Mouse (Mus musculus) CD4-positive, CD25-positive, alpha-beta regulatory T cell, adult 2 months (primary cell): ENCODE measurements around the gene As3mt.

Experiments used
- DNase-seq: peaks from one replicate; pipeline ENCODE4 v3.0.0-alpha.2; 2012; ENCODE audit warnings: low read depth, low spot score

As3mt gene

GRCm38 (mm10) chr19:46697840-46698517, 9.3 kb upstream of the As3mt start:
- peak; percentile 5 for DNase-seq

GRCm38 (mm10) chr19:46699011-46699481, 8.2 kb upstream of the As3mt start:
- DNase-seq, result no peak

- no peak for DNase-seq
Observed at GRCm38 (mm10) chr19:46701156-46701555, 6.1 kb upstream of the As3mt start.

- peak; percentile 42 for DNase-seq
Observed at GRCm38 (mm10) chr19:46705779-46706495, 1.3 kb upstream of the As3mt start.

GRCm38 (mm10) chr19:46706540-46707295, 540 bp upstream of the As3mt start:
- DNase-seq, result no peak

GRCm38 (mm10) chr19:46710614-46711013, 3.4 kb downstream of the As3mt start:
- DNase-seq, result no peak

- no peak for DNase-seq
Observed at GRCm38 (mm10) chr19:46714234-46714633, 7.0 kb downstream of the As3mt start.

GRCm38 (mm10) chr19:46715016-46715415, 7.8 kb downstream of the As3mt start:
- no peak for DNase-seq

- no peak for DNase-seq
Observed at GRCm38 (mm10) chr19:46718150-46718549, 10.9 kb downstream of the As3mt start.

- no peak for DNase-seq
Observed at GRCm38 (mm10) chr19:46724411-46724810, 17.2 kb downstream of the As3mt start.

GRCm38 (mm10) chr19:46726142-46726541, 18.9 kb downstream of the As3mt start:
- DNase-seq, result no peak

- no peak for DNase-seq
Observed at GRCm38 (mm10) chr19:46727140-46727736, 20.0 kb downstream of the As3mt start.

- DNase-seq, result no peak
Observed at GRCm38 (mm10) chr19:46727945-46728540, 20.8 kb downstream of the As3mt start.

GRCm38 (mm10) chr19:46728909-46729308, 21.7 kb downstream of the As3mt start:
- no peak for DNase-seq

- no peak for DNase-seq
Observed at GRCm38 (mm10) chr19:46731351-46731750, 24.1 kb downstream of the As3mt start.

GRCm38 (mm10) chr19:46732673-46733072, 25.4 kb downstream of the As3mt start:
- DNase-seq, result peak; percentile 13

- DNase-seq, result no peak
Observed at GRCm38 (mm10) chr19:46733626-46734025, 26.4 kb downstream of the As3mt start.

GRCm38 (mm10) chr19:46735241-46735640, 28.0 kb downstream of the As3mt start:
- no peak for DNase-seq

GRCm38 (mm10) chr19:46737106-46737505, 29.8 kb downstream of the As3mt start:
- DNase-seq, result no peak

GRCm38 (mm10) chr19:46740341-46741008, 33.2 kb downstream of the As3mt start:
- peak; percentile 81 for DNase-seq

GRCm38 (mm10) chr19:46741574-46741973, 34.3 kb downstream of the As3mt start:
- DNase-seq, result no peak
